Mouse (Mus musculus): ENCODE measurements around the gene Selenoi.

The Selenoi gene

GRCm38 (mm10) chr5:30235641-30236126, 3.3 kb downstream of the Selenoi start:
- DNase-seq (ENCODE audit: low spot score in 2 of 2), result no peak

DNA sequence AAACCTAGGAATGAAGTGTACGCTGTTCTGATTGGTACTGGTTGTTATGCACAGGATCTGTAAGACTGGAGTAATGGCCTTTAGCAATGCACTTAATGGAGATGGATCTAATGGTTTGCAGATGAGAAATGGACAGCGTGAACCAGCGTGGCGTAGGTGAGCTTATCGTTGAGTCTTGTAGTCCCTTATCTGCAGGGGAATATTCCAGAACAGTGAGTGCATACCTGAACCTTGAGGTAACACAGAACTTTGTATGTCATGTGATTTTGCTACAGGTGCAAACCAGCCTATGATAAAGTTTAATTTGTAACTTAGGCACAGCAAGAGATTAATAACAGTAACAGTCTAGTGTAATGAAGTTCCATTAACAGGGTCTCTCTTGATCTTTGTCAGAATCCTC, 6.2 kb downstream of the Selenoi start:
- DNase-seq (ENCODE audit: low spot score in 2 of 2), result no peak

DNA sequence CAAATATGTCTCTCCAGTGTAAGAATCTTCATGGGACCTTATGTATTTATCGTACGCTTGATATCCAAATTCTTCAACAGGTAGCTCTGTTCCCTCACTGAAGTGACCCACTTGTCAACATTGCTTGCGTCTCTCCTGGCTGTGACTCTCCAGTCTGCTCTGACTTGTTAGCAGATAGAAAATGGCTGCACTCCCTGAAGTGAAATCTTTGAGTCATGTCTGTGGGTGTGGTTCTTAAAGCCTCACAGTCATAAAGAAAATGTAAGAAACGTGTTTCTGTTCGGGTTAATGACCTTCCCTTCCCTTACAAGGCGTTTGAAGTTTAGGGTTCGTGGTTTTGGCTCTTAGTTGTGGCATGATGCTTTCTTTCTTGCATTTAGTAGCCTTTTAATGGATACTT, 8.2 kb downstream of the Selenoi start:
- no peak for DNase-seq (ENCODE audit: low spot score in 2 of 2)

- DNase-seq (ENCODE audit: low spot score in 2 of 2), result no peak
Observed at GRCm38 (mm10) chr5:30242410-30242809, 10.0 kb downstream of the Selenoi start.

- DNase-seq (ENCODE audit: low spot score in 2 of 2), result no peak
Observed at GRCm38 (mm10) chr5:30243741-30244140, 11.4 kb downstream of the Selenoi start.

GRCm38 (mm10) chr5:30245861-30246416, 13.6 kb downstream of the Selenoi start:
- DNase-seq (ENCODE audit: low spot score in 2 of 2), result no peak

- no peak for DNase-seq (ENCODE audit: low spot score in 2 of 2)
Observed at GRCm38 (mm10) chr5:30247666-30248065, 15.3 kb downstream of the Selenoi start.

GRCm38 (mm10) chr5:30255567-30256354, 23.4 kb downstream of the Selenoi start:
- DNase-seq (ENCODE audit: low spot score in 2 of 2), result no peak

GRCm38 (mm10) chr5:30258776-30259175, 26.4 kb downstream of the Selenoi start:
- no peak for DNase-seq (ENCODE audit: low spot score in 2 of 2)

GRCm38 (mm10) chr5:30270571-30271190, 38.3 kb downstream of the Selenoi start:
- peak; percentile 45 to 52 for DNase-seq (ENCODE audit: low spot score in 2 of 2)

DNA sequence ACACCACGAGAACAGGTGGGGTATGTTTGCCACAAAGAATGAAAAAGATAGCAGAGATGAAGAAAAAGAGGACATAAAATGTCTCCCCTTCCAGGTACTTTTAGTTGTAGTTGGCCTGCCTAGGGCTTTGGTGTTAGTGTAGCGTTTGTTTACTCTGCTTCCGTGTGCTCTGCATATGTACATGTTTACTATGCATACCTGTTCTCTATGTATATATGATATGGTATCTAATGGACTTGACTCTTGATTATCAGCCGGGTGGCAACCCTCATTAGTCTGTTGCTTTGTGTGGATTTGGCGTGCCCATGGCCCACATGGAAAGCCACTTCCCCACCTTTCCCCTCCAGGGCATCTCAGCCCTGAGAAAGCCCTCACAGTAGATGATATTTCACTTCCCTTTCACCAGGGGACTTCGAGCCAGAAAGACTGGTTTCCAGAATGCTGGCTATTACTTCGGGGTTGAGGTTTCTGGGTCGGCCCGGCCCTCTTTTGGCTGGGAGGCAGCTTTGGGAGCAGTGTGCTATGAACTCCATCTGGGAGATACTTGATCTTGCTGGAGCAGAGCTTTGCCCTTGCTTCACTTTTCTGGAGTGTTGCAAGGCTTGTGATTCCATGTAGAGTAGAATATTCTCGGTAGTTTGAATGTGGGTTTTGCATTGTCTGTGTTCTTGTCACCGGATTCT, 39.4 kb downstream of the Selenoi start:
- DNase-seq (ENCODE audit: low spot score in 2 of 2), result no peak

- DNase-seq (ENCODE audit: low spot score in 2 of 2), result no peak
Observed at GRCm38 (mm10) chr5:30276361-30276760, 44.0 kb downstream of the Selenoi start.

DNA sequence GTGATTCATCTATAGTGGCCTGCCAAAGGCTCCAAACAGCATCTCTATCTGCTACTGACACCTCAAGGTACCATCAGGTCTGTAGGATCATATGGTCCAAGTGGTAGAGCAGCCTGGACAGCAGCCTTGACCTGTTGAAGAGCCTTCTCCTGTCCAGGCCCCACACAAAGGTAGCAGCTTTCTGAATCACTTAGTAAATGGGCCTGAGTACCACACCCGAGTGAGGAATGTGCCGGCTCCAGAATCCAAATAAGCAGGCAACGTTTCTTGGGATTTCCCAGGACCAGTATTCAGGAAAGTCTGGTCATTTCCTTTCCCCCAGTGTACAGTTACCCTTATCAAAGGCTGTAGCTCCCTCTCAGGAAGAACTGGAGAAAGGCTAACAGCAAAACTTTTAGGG, 46.6 kb downstream of the Selenoi start:
- DNase-seq (ENCODE audit: low spot score in 2 of 2), result no peak

DNA sequence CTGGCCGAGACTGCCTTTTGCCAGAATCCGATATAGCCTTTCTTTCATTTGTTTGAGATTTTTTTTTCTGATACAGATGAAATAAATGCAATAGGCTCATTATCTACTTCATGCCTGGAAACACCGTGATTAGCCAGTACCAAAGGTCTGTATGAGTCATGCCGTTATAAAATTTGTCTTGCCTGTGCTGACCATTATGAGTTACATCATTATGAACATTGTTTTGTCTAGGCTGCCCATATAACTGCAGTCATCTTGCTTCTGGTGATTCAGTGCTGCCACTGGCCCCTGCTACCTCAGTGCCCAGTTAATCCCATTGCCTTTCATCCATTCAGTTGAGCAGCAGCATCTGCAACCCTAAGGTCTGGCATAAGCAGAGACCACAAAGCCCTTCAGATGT, 47.1 kb downstream of the Selenoi start:
- no peak for DNase-seq (ENCODE audit: low spot score in 2 of 2)

GRCm38 (mm10) chr5:30280864-30281263, 48.5 kb downstream of the Selenoi start:
- no peak for DNase-seq (ENCODE audit: low spot score in 2 of 2)

GRCm38 (mm10) chr5:30281291-30281732, 48.9 kb downstream of the Selenoi start, which contains the start of gene Drc1:
TSS of gene Drc1 (plus strand) at chr5:30281388.
- DNase-seq (ENCODE audit: low spot score in 2 of 2), result peak; percentile 43 to 60

- no peak for DNase-seq (ENCODE audit: low spot score in 2 of 2)
Observed at GRCm38 (mm10) chr5:30285944-30286799, 53.8 kb downstream of the Selenoi start.

DNA sequence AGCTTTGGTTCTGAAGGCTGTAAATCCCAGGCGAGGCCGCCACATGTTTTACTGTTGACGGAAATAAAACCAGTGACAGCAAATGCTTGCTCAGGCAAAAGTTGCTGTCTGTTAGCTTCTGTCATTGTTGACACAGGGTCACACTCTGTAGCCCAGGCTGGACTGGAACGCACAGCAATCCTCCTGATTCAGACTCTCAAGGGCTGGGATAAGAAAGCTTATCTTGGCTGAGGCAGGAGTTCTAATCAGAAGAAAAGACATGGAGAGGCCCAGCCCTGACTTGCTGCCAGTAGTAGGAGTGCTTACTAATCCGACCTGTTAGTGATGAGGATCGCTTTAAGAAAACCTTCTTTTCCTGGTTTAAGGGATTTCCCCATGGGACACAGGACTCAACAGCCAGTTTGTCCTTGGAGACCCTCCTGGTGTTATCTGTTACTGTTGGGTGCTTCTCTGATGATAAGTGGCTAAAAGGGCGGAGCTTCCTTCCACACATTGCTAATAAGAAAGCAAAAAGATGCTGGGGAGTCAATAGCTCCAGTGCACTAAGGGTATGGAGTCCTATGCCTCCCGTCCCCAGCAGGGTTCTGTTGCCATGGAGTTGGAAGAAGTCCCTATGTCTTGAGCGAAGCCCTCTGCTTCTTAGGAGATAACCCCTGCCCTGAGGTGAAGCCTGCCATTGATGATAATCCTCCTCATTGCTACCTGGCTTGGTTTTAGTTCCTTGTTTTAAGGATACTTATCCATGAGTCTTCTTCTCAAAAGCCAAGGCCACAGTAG, 54.9 kb downstream of the Selenoi start:
- no peak for DNase-seq (ENCODE audit: low spot score in 2 of 2)
